Mouse (Mus musculus): ENCODE results near the gene Mgrn1. TPM values are rescaled to one million over a fixed set of nuclear protein-coding genes. Genes with fewer than 3 reads are reported as not detected.
A peak's percentile ranks its signal among the peaks of the same experiment; 100 is the strongest.

Gene Mgrn1
- polyA plus RNA-seq, 1 experiment from 2014 or later: 36.7 TPM

- no peak overlapping the region for H3K4me2 ChIP-seq (ENCODE audit: low read depth, low read length)
- no peaks in the 10 kb centered on the region for H3K27me3 ChIP-seq (ENCODE audit: insufficient read depth, low read length)
- DNase-seq (no peak), ATAC-seq (no peak)
- no peak overlapping the region for H3K9ac ChIP-seq (replicated peaks)
- H3K36me3 ChIP-seq (replicated peaks; ENCODE audit: insufficient read depth, low read length): peaks cover 55% of the 10 kb centered on the region
- no peak overlapping the region for H3K4me3 ChIP-seq (ENCODE audit: low read depth, low read length)
- TF ChIP-seq EP300 (IDR thresholded peaks at IDR 0.05; ENCODE audit: low read depth) (no peak), CTCF (IDR thresholded peaks at IDR 0.05; ENCODE audit: low read depth) (no peak)
- H3K4me1 ChIP-seq (ENCODE audit: insufficient read depth): peaks cover 32% of the 10 kb centered on the region
- no peaks in the 10 kb centered on the region for H3K9me3 ChIP-seq (ENCODE audit: low read length)
- 94% methylated on average over 31 of the region's 31 CpGs for WGBS (ENCODE audit: insufficient replicate concordance)
- H3K27ac ChIP-seq (ENCODE audit: low read depth): no peak overlapping the region
These were observed 49.4 kb downstream of the Mgrn1 start for GRCm38 (mm10) chr16:4935430-4935829.

- H3K9me3 ChIP-seq (ENCODE audit: low read length): no peaks in the 10 kb centered on the region
- peaks cover 55% of the 10 kb centered on the region for H3K36me3 ChIP-seq (replicated peaks; ENCODE audit: insufficient read depth, low read length)
- TF ChIP-seq EP300 (IDR thresholded peaks at IDR 0.05; ENCODE audit: low read depth) (no peak), CTCF (IDR thresholded peaks at IDR 0.05; ENCODE audit: low read depth) (no peak)
- H3K4me1 ChIP-seq (ENCODE audit: insufficient read depth): peaks cover 32% of the 10 kb centered on the region
- whole genome bisulfite sequencing (ENCODE audit: insufficient replicate concordance): 58% methylated on average over 10 of the region's 10 CpGs
- ATAC-seq (no peak), DNase-seq (no peak)
- no peak overlapping the region for H3K4me2 ChIP-seq (ENCODE audit: low read depth, low read length)
- H3K27ac ChIP-seq (ENCODE audit: low read depth): no peak overlapping the region
- H3K9ac ChIP-seq (replicated peaks): no peak overlapping the region
- H3K27me3 ChIP-seq (ENCODE audit: insufficient read depth, low read length): no peaks in the 10 kb centered on the region
- no peak overlapping the region for H3K4me3 ChIP-seq (ENCODE audit: low read depth, low read length)
These were observed 50.1 kb downstream of the Mgrn1 start for GRCm38 (mm10) chr16:4935931-4936703.

GRCm38 (mm10) chr16:4937351-4938190, 51.5 kb downstream of the Mgrn1 start:
- WGBS (ENCODE audit: insufficient replicate concordance): 84% methylated on average over 8 of the region's 8 CpGs
- no peaks in the 10 kb centered on the region for H3K9me3 ChIP-seq (ENCODE audit: low read length)
- H3K4me1 ChIP-seq (ENCODE audit: insufficient read depth): peaks cover 26% of the 10 kb centered on the region
- no peak overlapping the region for H3K9ac ChIP-seq (replicated peaks)
- H3K4me3 ChIP-seq (ENCODE audit: low read depth, low read length): no peak overlapping the region
- no peak for DNase-seq
- TF ChIP-seq CTCF (IDR thresholded peaks at IDR 0.05; ENCODE audit: low read depth) (no peak), EP300 (IDR thresholded peaks at IDR 0.05; ENCODE audit: low read depth) (no peak)
- peaks cover 56% of the 10 kb centered on the region for H3K36me3 ChIP-seq (replicated peaks; ENCODE audit: insufficient read depth, low read length)
- ATAC-seq: no peak
- no peak overlapping the region for H3K27ac ChIP-seq (ENCODE audit: low read depth)
- no peak overlapping the region for H3K4me2 ChIP-seq (ENCODE audit: low read depth, low read length)
- H3K27me3 ChIP-seq (ENCODE audit: insufficient read depth, low read length): no peaks in the 10 kb centered on the region

GRCm38 (mm10) chr16:4938461-4938860, 52.4 kb downstream of the Mgrn1 start, which contains the start of gene Nudt16l1:
Nudt16l1 (plus strand) TSS chr16:4938761.
- 4% methylated on average over 2 of the region's 2 CpGs for WGBS (ENCODE audit: insufficient replicate concordance)
- Histone ChIP-seq H3K36me3 (replicated peaks; ENCODE audit: insufficient read depth, low read length) (peaks cover 56% of the 10 kb centered on the region), H3K4me1 (ENCODE audit: insufficient read depth) (peaks cover 18% of the 10 kb centered on the region), H3K9me3 (ENCODE audit: low read length) (no peaks in the 10 kb centered on the region), H3K9ac (replicated peaks) (peak within 1 kb of the TSS; percentile 88), H3K27ac (ENCODE audit: low read depth) (peak within 1 kb of the TSS; percentile 74), H3K4me2 (ENCODE audit: low read depth, low read length) (peak within 1 kb of the TSS; percentile 94), H3K4me3 (ENCODE audit: low read depth, low read length) (peak within 1 kb of the TSS; percentile 77), H3K27me3 (ENCODE audit: insufficient read depth, low read length) (no peaks in the 10 kb centered on the region)
- TF ChIP-seq CTCF (IDR thresholded peaks at IDR 0.05; ENCODE audit: low read depth) (no peak), EP300 (IDR thresholded peaks at IDR 0.05; ENCODE audit: low read depth) (no peak)
- ATAC-seq (no peak; the same call in 1 of the 2 replicates), DNase-seq (no peak)

- H3K27ac ChIP-seq (ENCODE audit: low read depth): peak overlapping the region; percentile 74
- H3K36me3 ChIP-seq (replicated peaks; ENCODE audit: insufficient read depth, low read length): peaks cover 56% of the 10 kb centered on the region
- H3K4me3 ChIP-seq (ENCODE audit: low read depth, low read length): peak overlapping the region; percentile 77
- no peaks in the 10 kb centered on the region for H3K27me3 ChIP-seq (ENCODE audit: insufficient read depth, low read length)
- DNase-seq: peak; percentile 95
- H3K4me2 ChIP-seq (ENCODE audit: low read depth, low read length): peak overlapping the region; percentile 94
- peak; percentile 88 for ATAC-seq
- H3K9me3 ChIP-seq (ENCODE audit: low read length): no peaks in the 10 kb centered on the region
- TF ChIP-seq EP300 (IDR thresholded peaks at IDR 0.05; ENCODE audit: low read depth) (no peak), CTCF (IDR thresholded peaks at IDR 0.05; ENCODE audit: low read depth) (no peak)
- peaks cover 17% of the 10 kb centered on the region for H3K4me1 ChIP-seq (ENCODE audit: insufficient read depth)
- peak overlapping the region; percentile 88 for H3K9ac ChIP-seq (replicated peaks)
- under 1% methylated on average over 28 of the region's 28 CpGs for WGBS (ENCODE audit: insufficient replicate concordance)
These were observed 52.9 kb downstream of the Mgrn1 start for GRCm38 (mm10) chr16:4938989-4939388.

GRCm38 (mm10) chr16:4939412-4939811, 53.4 kb downstream of the Mgrn1 start:
- ATAC-seq: peak; percentile 68
- peaks cover 17% of the 10 kb centered on the region for H3K4me1 ChIP-seq (ENCODE audit: insufficient read depth)
- H3K27me3 ChIP-seq (ENCODE audit: insufficient read depth, low read length): no peaks in the 10 kb centered on the region
- H3K4me2 ChIP-seq (ENCODE audit: low read depth, low read length): peak overlapping the region; percentile 94
- DNase-seq: peak; percentile 52
- peaks cover 55% of the 10 kb centered on the region for H3K36me3 ChIP-seq (replicated peaks; ENCODE audit: insufficient read depth, low read length)
- H3K9ac ChIP-seq (replicated peaks): peak overlapping the region; percentile 88
- H3K9me3 ChIP-seq (ENCODE audit: low read length): no peaks in the 10 kb centered on the region
- TF ChIP-seq CTCF (IDR thresholded peaks at IDR 0.05; ENCODE audit: low read depth): no peak
- TF ChIP-seq EP300 (IDR thresholded peaks at IDR 0.05; ENCODE audit: low read depth): no peak
- 3% methylated on average over 16 of the region's 16 CpGs for WGBS (ENCODE audit: insufficient replicate concordance)
- peak overlapping the region; percentile 74 for H3K27ac ChIP-seq (ENCODE audit: low read depth)
- peak overlapping the region; percentile 77 for H3K4me3 ChIP-seq (ENCODE audit: low read depth, low read length)

All from liver, postnatal 0 days (tissue).